Mouse (Mus musculus) embryonic facial prominence, embryonic 10.5 days (tissue): ENCODE data around the gene Gys2. TPM values are rescaled to one million over a fixed set of nuclear protein-coding genes. Genes with fewer than 3 reads are reported as not detected.

Experiments
- DNase-seq: peaks from one replicate; pipeline ENCODE4 v3.0.0-alpha.2; 2017; ENCODE audit warnings: low spot score
- H3K27ac ChIP-seq: fragments of 300-500 bp; sonication (generic); replicated peaks from 2 replicates; pipeline ENCODE4 v1.5.1; 2016; ENCODE audit warnings: mild to moderate bottlenecking
- H3K27me3 ChIP-seq: fragments of 300-500 bp; sonication (generic); replicated peaks from 2 replicates; pipeline ENCODE4 v1.6.1; 2016; ENCODE audit warnings: low read depth, mild to moderate bottlenecking; ENCODE audit not compliant: poor library complexity, severe bottlenecking
- H3K36me3 ChIP-seq: fragments of 300-500 bp; sonication (generic); replicated peaks from 2 replicates; pipeline ENCODE4 v1.6.1; 2016; ENCODE audit warnings: mild to moderate bottlenecking, moderate library complexity
- H3K4me1 ChIP-seq: fragments of 300-500 bp; sonication (generic); 2 replicates; pipeline ENCODE4 v1.6.1; 2016
- H3K4me3 ChIP-seq: fragments of 300-500 bp; sonication (generic); 2 replicates; pipeline ENCODE4 v1.5.1; 2016; ENCODE audit warnings: mild to moderate bottlenecking, moderate library complexity
- H3K9me3 ChIP-seq: fragments of 300-500 bp; sonication (generic); 2 replicates; pipeline ENCODE4 v1.6.1; 2016; ENCODE audit warnings: mild to moderate bottlenecking
- WGBS: fragments of 180-500 bp; shearing (Covaris S2); methylation state at CpG from one replicate; pipeline ENCODE4 v1.1.7; 2016; 5-methylcytosine and 5-hydroxymethylcytosine counted together
- polyA plus RNA-seq: library from polyadenylated mRNA; unstranded; fragments of >200 nt; fragmentation: Nextera tagmentation; extraction: Ambion mirVana; gene quantifications from 2 replicates; pipeline ENCODE4 v1.2.1, GENCODE M21; 2016

Gene Gys2
- polyA plus RNA-seq, 1 experiment from 2014 or later, result not detected

GRCm38 (mm10) chr6:142386285-142387010 lies 86.5 kb downstream of the Gys2 start:
- peak overlapping the region; percentile 90 for H3K27ac ChIP-seq
- no peak for DNase-seq
- H3K4me1 ChIP-seq, result peaks cover 18% of the 10 kb centered on the region
- WGBS, result 6% methylated on average over 31 of the region's 31 CpGs
- H3K4me3 ChIP-seq, result peak overlapping the region; percentile 99
- no peaks in the 10 kb centered on the region for H3K9me3 ChIP-seq
- H3K27me3 ChIP-seq, result no peaks in the 10 kb centered on the region
- peaks cover 4% of the 10 kb centered on the region; the same call in 1 of the 2 replicates for H3K36me3 ChIP-seq

- no peak overlapping the region for H3K27ac ChIP-seq
- H3K36me3 ChIP-seq, result no peaks in the 10 kb centered on the region
- no peaks in the 10 kb centered on the region for H3K27me3 ChIP-seq
- WGBS, result 93% methylated on average over 9 of the region's 9 CpGs
- no peak for DNase-seq
- H3K9me3 ChIP-seq, result no peaks in the 10 kb centered on the region
- H3K4me1 ChIP-seq, result peaks cover 18% of the 10 kb centered on the region
- no peak overlapping the region for H3K4me3 ChIP-seq
Observed at GRCm38 (mm10) chr6:142384521-142384920, 88.4 kb downstream of the Gys2 start.

GRCm38 (mm10) chr6:142381615-142382014 lies 91.3 kb downstream of the Gys2 start:
- no peak overlapping the region for H3K4me3 ChIP-seq
- H3K4me1 ChIP-seq, result peaks cover 5% of the 10 kb centered on the region
- H3K36me3 ChIP-seq, result peaks cover 7% of the 10 kb centered on the region
- no peak overlapping the region for H3K27ac ChIP-seq
- no peaks in the 10 kb centered on the region for H3K9me3 ChIP-seq
- no peak for DNase-seq
- 90% methylated on average over 7 of the region's 7 CpGs for WGBS
- no peaks in the 10 kb centered on the region for H3K27me3 ChIP-seq

GRCm38 (mm10) chr6:142379961-142380360 lies 92.9 kb downstream of the Gys2 start:
- Histone ChIP-seq H3K4me1 (no peaks in the 10 kb centered on the region), H3K27ac (no peak overlapping the region), H3K4me3 (no peak overlapping the region), H3K9me3 (no peaks in the 10 kb centered on the region), H3K27me3 (no peaks in the 10 kb centered on the region), H3K36me3 (peaks cover 24% of the 10 kb centered on the region)
- WGBS, result 94% methylated on average over 6 of the region's 6 CpGs
- DNase-seq, result no peak

- Histone ChIP-seq H3K9me3 (no peaks in the 10 kb centered on the region), H3K27ac (no peak overlapping the region), H3K4me3 (no peak overlapping the region), H3K27me3 (no peaks in the 10 kb centered on the region), H3K4me1 (no peaks in the 10 kb centered on the region), H3K36me3 (peaks cover 35% of the 10 kb centered on the region)
- 91% methylated on average over 8 of the region's 8 CpGs for WGBS
- DNase-seq, result no peak
Observed at GRCm38 (mm10) chr6:142378576-142379330, 94.2 kb downstream of the Gys2 start.

GRCm38 (mm10) chr6:142377081-142377480 lies 95.8 kb downstream of the Gys2 start:
- WGBS, result 81% methylated on average over 1 of the region's 1 CpGs
- no peak for DNase-seq
- no peak overlapping the region for H3K27ac ChIP-seq
- no peak overlapping the region for H3K4me3 ChIP-seq
- peaks cover 47% of the 10 kb centered on the region for H3K36me3 ChIP-seq
- no peaks in the 10 kb centered on the region for H3K9me3 ChIP-seq
- H3K4me1 ChIP-seq, result no peaks in the 10 kb centered on the region
- no peaks in the 10 kb centered on the region for H3K27me3 ChIP-seq

Other genes starting within 250 kb of the Gys2 start
- 0.24 TPM in 1 of 2 replicates, not detected in the other for gene Iapp, start 174.7 kb downstream of the Gys2 start, polyA plus RNA-seq
- gene Slco1a5, start 150.1 kb downstream of the Gys2 start, polyA plus RNA-seq, result 0.35 and 0.51 TPM in 2 replicates
- gene Pyroxd1, start 127.5 kb downstream of the Gys2 start, polyA plus RNA-seq, result 17.4 and 20.6 TPM in 2 replicates
- gene Recql, start 86.0 kb downstream of the Gys2 start, polyA plus RNA-seq, result 34.3 and 37.4 TPM in 2 replicates
- 120 and 126 TPM in 2 replicates for gene Golt1b, start 85.9 kb downstream of the Gys2 start, polyA plus RNA-seq
- 1.1 TPM in 2 replicates for gene Spx, start 59.7 kb downstream of the Gys2 start, polyA plus RNA-seq
- gene Ldhb, start 34.8 kb upstream of the Gys2 start, polyA plus RNA-seq, result 545 and 577 TPM in 2 replicates
- 0.59 and 1.00 TPM in 2 replicates for gene Kcnj8, start 98.5 kb upstream of the Gys2 start, polyA plus RNA-seq
- gene Abcc9, start 229.2 kb upstream of the Gys2 start, polyA plus RNA-seq, result 1.4 and 1.5 TPM in 2 replicates